Mouse (Mus musculus) lung, embryonic 14.5 days (tissue): Measurements from ENCODE around the gene Eif4g3. TPM values are rescaled to one million over a fixed set of nuclear protein-coding genes. Genes with fewer than 3 reads are reported as not detected.

Experiments used
- ATAC-seq: fragments of 200-750 bp; cut with Nextera tagmentation; 2 replicates; pipeline ENCODE4 v1.8.0; 2017; ENCODE audit warnings: mild to moderate bottlenecking, moderate TSS enrichment, moderate library complexity; ENCODE audit not compliant: insufficient read depth
- DNase-seq: peaks from one replicate; pipeline ENCODE4 v3.0.0-alpha.2; 2015
- H3K27ac ChIP-seq: fragments of 300-500 bp; sonication (generic); 2 replicates; pipeline ENCODE4 v1.5.1; 2014; ENCODE audit warnings: low read depth, mild to moderate bottlenecking, moderate library complexity
- H3K27me3 ChIP-seq: fragments of 300-500 bp; sonication (generic); 2 replicates; pipeline ENCODE4 v1.6.1; 2014; ENCODE audit warnings: low read length, control low read depth; ENCODE audit not compliant: insufficient read depth
- H3K36me3 ChIP-seq: fragments of 300-500 bp; sonication (generic); 2 replicates; pipeline ENCODE4 v1.6.1; 2014; ENCODE audit warnings: control low read depth; ENCODE audit not compliant: insufficient read depth
- H3K4me1 ChIP-seq: fragments of 300-500 bp; sonication (generic); 2 replicates; pipeline ENCODE4 v1.6.1; 2014; ENCODE audit warnings: antibody characterized with exemption, control low read depth; ENCODE audit not compliant: insufficient read depth
- H3K4me2 ChIP-seq: fragments of 300-500 bp; sonication (generic); 2 replicates; pipeline ENCODE4 v1.6.1; 2014; ENCODE audit warnings: mild to moderate bottlenecking
- H3K4me3 ChIP-seq: fragments of 300-500 bp; sonication (generic); 2 replicates; pipeline ENCODE4 v1.5.1; 2014; ENCODE audit warnings: low read depth, low read length
- H3K9ac ChIP-seq: fragments of 300-500 bp; sonication (generic); 2 replicates; pipeline ENCODE4 v1.6.1; 2014
- H3K9me3 ChIP-seq: fragments of 300-500 bp; sonication (generic); 2 replicates; pipeline ENCODE4 v1.6.1; 2016; ENCODE audit warnings: low read depth, low read length, control low read depth
- CTCF ChIP-seq: IDR thresholded peaks from 2 replicates; pipeline ENCODE4 v1.5.1; 2016; ENCODE audit warnings: antibody characterized with exemption, low read depth
- WGBS: fragments of 180-500 bp; shearing (Covaris S2); extraction: QIAGEN DNeasy Blood & Tissue Kit; methylation state at CpG from one replicate; pipeline ENCODE4 v1.1.7; 2014; 5-methylcytosine and 5-hydroxymethylcytosine counted together
- polyA plus RNA-seq: library from polyadenylated mRNA; unstranded; fragments of >200 nt; fragmentation: Nextera tagmentation; extraction: Ambion mirVana; gene quantifications from 2 replicates; pipeline ENCODE4 v1.2.1, GENCODE M21; 2014

Eif4g3 gene
- polyA plus RNA-seq, 1 experiment from 2014 or later, result 42.9 TPM

- H3K4me3 ChIP-seq, result no peak overlapping the region
- H3K4me2 ChIP-seq, result no peak overlapping the region
- WGBS, result 91% methylated on average over 4 of the region's 4 CpGs
- H3K27me3 ChIP-seq, result no peaks in the 10 kb centered on the region
- ATAC-seq, result no peak
- no peaks in the 10 kb centered on the region for H3K9me3 ChIP-seq
- H3K36me3 ChIP-seq, result peaks cover 94% of the 10 kb centered on the region
- H3K27ac ChIP-seq, result no peak overlapping the region
- TF ChIP-seq CTCF, result no peak
- H3K4me1 ChIP-seq, result no peaks in the 10 kb centered on the region
- no peak overlapping the region for H3K9ac ChIP-seq
- no peak for DNase-seq
Measured at GRCm38 (mm10) chr4:138180719-138181118, 187.9 kb downstream of the Eif4g3 start.

- TF ChIP-seq CTCF, result no peak
- H3K27me3 ChIP-seq, result no peaks in the 10 kb centered on the region
- no peak overlapping the region for H3K4me2 ChIP-seq
- H3K4me1 ChIP-seq, result no peaks in the 10 kb centered on the region
- peaks cover 91% of the 10 kb centered on the region for H3K36me3 ChIP-seq
- no peak overlapping the region for H3K9ac ChIP-seq
- no peak overlapping the region for H3K4me3 ChIP-seq
- DNase-seq (no peak), ATAC-seq (no peak)
- no peaks in the 10 kb centered on the region for H3K9me3 ChIP-seq
- no peak overlapping the region for H3K27ac ChIP-seq
- 69% methylated on average over 5 of the region's 5 CpGs for WGBS
Measured at GRCm38 (mm10) chr4:138184056-138184455, 191.2 kb downstream of the Eif4g3 start.

- no peak overlapping the region for H3K4me3 ChIP-seq
- no peak overlapping the region for H3K27ac ChIP-seq
- H3K27me3 ChIP-seq, result no peaks in the 10 kb centered on the region
- no peak for DNase-seq
- WGBS, result 63% methylated on average over 5 of the region's 5 CpGs
- H3K9me3 ChIP-seq, result no peaks in the 10 kb centered on the region
- ATAC-seq, result no peak
- peaks cover 92% of the 10 kb centered on the region for H3K36me3 ChIP-seq
- no peak overlapping the region for H3K9ac ChIP-seq
- H3K4me1 ChIP-seq, result no peaks in the 10 kb centered on the region
- H3K4me2 ChIP-seq, result no peak overlapping the region
- no peak for TF ChIP-seq CTCF
Measured at GRCm38 (mm10) chr4:138184573-138184981, 191.8 kb downstream of the Eif4g3 start.

- peaks cover 91% of the 10 kb centered on the region for H3K36me3 ChIP-seq
Measured at GRCm38 (mm10) chr4:138185961-138186360, 193.1 kb downstream of the Eif4g3 start.

GRCm38 (mm10) chr4:138187995-138188394 lies 195.2 kb downstream of the Eif4g3 start:
- Histone ChIP-seq H3K36me3 (peaks cover 93% of the 10 kb centered on the region), H3K27me3 (no peaks in the 10 kb centered on the region), H3K9me3 (no peaks in the 10 kb centered on the region), H3K4me1 (no peaks in the 10 kb centered on the region), H3K4me3 (no peak overlapping the region), H3K9ac (no peak overlapping the region), H3K27ac (no peak overlapping the region), H3K4me2 (no peak overlapping the region)
- no peak for TF ChIP-seq CTCF
- no peak for ATAC-seq
- 80% methylated on average over 7 of the region's 7 CpGs for WGBS
- DNase-seq, result no peak

More at GRCm38 (mm10) chr4:138185961-138186360, 193.1 kb downstream of the Eif4g3 start:
- Histone ChIP-seq H3K9ac (no peak overlapping the region), H3K4me2 (no peak overlapping the region), H3K9me3 (no peaks in the 10 kb centered on the region), H3K4me1 (no peaks in the 10 kb centered on the region), H3K27me3 (no peaks in the 10 kb centered on the region), H3K27ac (no peak overlapping the region), H3K4me3 (no peak overlapping the region)
- TF ChIP-seq CTCF, result no peak
- no peak for DNase-seq
- ATAC-seq, result no peak
- WGBS, result 87% methylated on average over 7 of the region's 7 CpGs

- Histone ChIP-seq H3K4me3 (no peak overlapping the region), H3K27me3 (no peaks in the 10 kb centered on the region), H3K36me3 (peaks cover 95% of the 10 kb centered on the region), H3K4me2 (no peak overlapping the region), H3K4me1 (no peaks in the 10 kb centered on the region), H3K9me3 (no peaks in the 10 kb centered on the region), H3K9ac (no peak overlapping the region), H3K27ac (no peak overlapping the region)
- DNase-seq, result no peak
- no peak for TF ChIP-seq CTCF
- 84% methylated on average over 5 of the region's 5 CpGs for WGBS
- no peak for ATAC-seq
Measured at GRCm38 (mm10) chr4:138192561-138192960, 199.7 kb downstream of the Eif4g3 start.

GRCm38 (mm10) chr4:138200769-138201168 lies 207.9 kb downstream of the Eif4g3 start:
- H3K4me1 ChIP-seq, result no peaks in the 10 kb centered on the region
- 80% methylated on average over 3 of the region's 3 CpGs for WGBS
- no peaks in the 10 kb centered on the region for H3K9me3 ChIP-seq
- no peak overlapping the region for H3K9ac ChIP-seq
- H3K27ac ChIP-seq, result no peak overlapping the region
- no peak for DNase-seq
- TF ChIP-seq CTCF, result no peak
- H3K27me3 ChIP-seq, result no peaks in the 10 kb centered on the region
- no peak for ATAC-seq
- no peak overlapping the region for H3K4me2 ChIP-seq
- peaks cover 95% of the 10 kb centered on the region for H3K36me3 ChIP-seq
- no peak overlapping the region for H3K4me3 ChIP-seq

GRCm38 (mm10) chr4:138201696-138202095 lies 208.9 kb downstream of the Eif4g3 start:
- Histone ChIP-seq H3K27me3 (no peaks in the 10 kb centered on the region), H3K4me2 (no peak overlapping the region), H3K27ac (no peak overlapping the region), H3K9me3 (no peaks in the 10 kb centered on the region), H3K4me1 (no peaks in the 10 kb centered on the region), H3K36me3 (peaks cover 93% of the 10 kb centered on the region), H3K9ac (no peak overlapping the region), H3K4me3 (no peak overlapping the region)
- 79% methylated on average over 9 of the region's 9 CpGs for WGBS
- no peak for TF ChIP-seq CTCF
- no peak for DNase-seq
- no peak for ATAC-seq
